Mouse (Mus musculus) lung, embryonic 16.5 days (tissue): ENCODE results near the gene Dock10. TPM values are rescaled to one million over a fixed set of nuclear protein-coding genes. Genes with fewer than 3 reads are reported as not detected.

Source experiments
- ATAC-seq: fragments of 200-750 bp; cut with Nextera tagmentation; 2 replicates; pipeline ENCODE4 v1.8.0; 2017; ENCODE audit warnings: low read depth, mild to moderate bottlenecking, moderate library complexity
- H3K27ac ChIP-seq: fragments of 300-500 bp; sonication (generic); 2 replicates; pipeline ENCODE4 v1.5.1; 2014; ENCODE audit warnings: mild to moderate bottlenecking, control low read depth, low read length
- H3K27me3 ChIP-seq: fragments of 300-500 bp; sonication (generic); 2 replicates; pipeline ENCODE4 v1.6.1; 2014; ENCODE audit warnings: low read depth, low read length, mixed read lengths; ENCODE audit not compliant: control insufficient read depth, insufficient read depth
- H3K36me3 ChIP-seq: fragments of 300-500 bp; sonication (generic); 2 replicates; pipeline ENCODE4 v1.6.1; 2014; ENCODE audit warnings: low read length; ENCODE audit not compliant: control insufficient read depth, insufficient read depth
- H3K4me1 ChIP-seq: fragments of 300-500 bp; sonication (generic); replicated peaks from 2 replicates; pipeline ENCODE4 v1.6.1; 2014; ENCODE audit warnings: low read length, mixed read lengths; ENCODE audit not compliant: control insufficient read depth, insufficient read depth
- H3K4me2 ChIP-seq: fragments of 300-500 bp; sonication (generic); 2 replicates; pipeline ENCODE4 v1.6.1; 2014; ENCODE audit warnings: low read depth, low read length, control low read depth
- H3K4me3 ChIP-seq: fragments of 300-500 bp; sonication (generic); 2 replicates; pipeline ENCODE4 v1.5.1; 2014; ENCODE audit warnings: mild to moderate bottlenecking, low read length, control low read depth
- H3K9ac ChIP-seq: fragments of 300-500 bp; sonication (generic); 2 replicates; pipeline ENCODE4 v1.6.1; 2014; ENCODE audit warnings: low read length, control low read depth
- H3K9me3 ChIP-seq: fragments of 300-500 bp; sonication (generic); 2 replicates; pipeline ENCODE4 v1.6.1; 2016; ENCODE audit warnings: low read length; ENCODE audit not compliant: control insufficient read depth
- WGBS: fragments of 180-500 bp; shearing (Covaris S2); extraction: QIAGEN DNeasy Blood & Tissue Kit; methylation state at CpG from one replicate; pipeline ENCODE4 v1.1.7; 2014; 5-methylcytosine and 5-hydroxymethylcytosine counted together
- polyA plus RNA-seq: library from polyadenylated mRNA; unstranded; fragments of >200 nt; fragmentation: Nextera tagmentation; extraction: Ambion mirVana; gene quantifications from 2 replicates; pipeline ENCODE4 v1.2.1, GENCODE M21; 2015

Dock10 gene
- polyA plus RNA-seq, 1 experiment from 2014 or later: 4.8 TPM

GRCm38 (mm10) chr1:80730582-80730981, 27.7 kb downstream of the Dock10 start:
- Histone ChIP-seq H3K9ac (no peak overlapping the region), H3K4me1 (no peaks in the 10 kb centered on the region), H3K27ac (no peak overlapping the region), H3K27me3 (no peaks in the 10 kb centered on the region), H3K4me2 (no peak overlapping the region), H3K9me3 (no peaks in the 10 kb centered on the region), H3K4me3 (no peak overlapping the region), H3K36me3 (no peaks in the 10 kb centered on the region)
- WGBS: 74% methylated on average over 5 of the region's 5 CpGs
- no peak for ATAC-seq

GRCm38 (mm10) chr1:80730174-80730573, 28.2 kb downstream of the Dock10 start:
- H3K27me3 ChIP-seq: no peaks in the 10 kb centered on the region
- no peak for ATAC-seq
- H3K4me2 ChIP-seq: no peak overlapping the region
- no peak overlapping the region for H3K27ac ChIP-seq
- no peak overlapping the region for H3K4me3 ChIP-seq
- H3K36me3 ChIP-seq: no peaks in the 10 kb centered on the region
- no peaks in the 10 kb centered on the region for H3K4me1 ChIP-seq
- WGBS: 79% methylated on average over 4 of the region's 4 CpGs
- H3K9ac ChIP-seq: no peak overlapping the region
- H3K9me3 ChIP-seq: no peaks in the 10 kb centered on the region

GRCm38 (mm10) chr1:80728183-80728582, 30.1 kb downstream of the Dock10 start:
- no peak for ATAC-seq
- Histone ChIP-seq H3K27ac (no peak overlapping the region), H3K4me1 (no peaks in the 10 kb centered on the region), H3K4me2 (no peak overlapping the region), H3K36me3 (no peaks in the 10 kb centered on the region), H3K27me3 (no peaks in the 10 kb centered on the region), H3K4me3 (no peak overlapping the region), H3K9me3 (no peaks in the 10 kb centered on the region), H3K9ac (no peak overlapping the region)
- 61% methylated on average over 1 of the region's 1 CpGs for WGBS

DNA sequence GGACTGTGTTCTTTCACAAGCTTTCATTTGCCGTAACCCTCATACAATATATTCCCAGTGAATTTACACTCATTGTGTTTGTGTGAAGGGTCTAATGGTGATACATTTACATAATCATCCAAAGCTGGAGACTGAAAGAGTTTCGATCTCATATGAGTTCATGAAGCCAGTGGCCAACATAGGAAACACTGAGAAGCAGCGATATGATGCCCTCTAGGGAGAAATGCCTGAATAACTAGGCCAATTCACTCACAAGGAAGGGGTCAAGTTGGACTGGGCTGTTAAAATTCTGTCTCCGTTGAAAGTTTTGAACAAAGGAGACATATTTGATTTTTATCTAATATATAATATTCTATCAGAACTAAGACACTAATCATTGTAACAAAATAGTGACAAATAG, 30.9 kb downstream of the Dock10 start:
- Histone ChIP-seq H3K4me2 (no peak overlapping the region), H3K4me1 (no peaks in the 10 kb centered on the region), H3K9me3 (no peaks in the 10 kb centered on the region), H3K4me3 (no peak overlapping the region), H3K9ac (no peak overlapping the region), H3K36me3 (no peaks in the 10 kb centered on the region), H3K27ac (no peak overlapping the region), H3K27me3 (no peaks in the 10 kb centered on the region)
- 78% methylated on average over 4 of the region's 4 CpGs for WGBS
- ATAC-seq: no peak

- Histone ChIP-seq H3K27ac (no peak overlapping the region), H3K4me1 (peaks cover 6% of the 10 kb centered on the region), H3K36me3 (no peaks in the 10 kb centered on the region), H3K4me3 (no peak overlapping the region), H3K27me3 (no peaks in the 10 kb centered on the region), H3K9me3 (no peaks in the 10 kb centered on the region), H3K9ac (no peak overlapping the region), H3K4me2 (no peak overlapping the region)
- 14% methylated on average over 4 of the region's 4 CpGs for WGBS
- ATAC-seq: no peak
Observed at GRCm38 (mm10) chr1:80722647-80723046, 35.7 kb downstream of the Dock10 start.

GRCm38 (mm10) chr1:80722001-80722400, 36.3 kb downstream of the Dock10 start:
- H3K4me1 ChIP-seq: peaks cover 6% of the 10 kb centered on the region
- no peak overlapping the region for H3K27ac ChIP-seq
- ATAC-seq: no peak
- H3K9ac ChIP-seq: no peak overlapping the region
- H3K4me2 ChIP-seq: no peak overlapping the region
- no peaks in the 10 kb centered on the region for H3K9me3 ChIP-seq
- no peaks in the 10 kb centered on the region for H3K27me3 ChIP-seq
- H3K4me3 ChIP-seq: no peak overlapping the region
- 68% methylated on average over 1 of the region's 1 CpGs for WGBS
- H3K36me3 ChIP-seq: no peaks in the 10 kb centered on the region

GRCm38 (mm10) chr1:80721181-80721580, 37.1 kb downstream of the Dock10 start:
- H3K9me3 ChIP-seq: no peaks in the 10 kb centered on the region
- no peak overlapping the region for H3K4me3 ChIP-seq
- no peaks in the 10 kb centered on the region for H3K27me3 ChIP-seq
- ATAC-seq: no peak
- H3K27ac ChIP-seq: no peak overlapping the region
- WGBS: 84% methylated on average over 2 of the region's 2 CpGs
- no peaks in the 10 kb centered on the region for H3K36me3 ChIP-seq
- H3K9ac ChIP-seq: no peak overlapping the region
- peaks cover 6% of the 10 kb centered on the region for H3K4me1 ChIP-seq
- no peak overlapping the region for H3K4me2 ChIP-seq

GRCm38 (mm10) chr1:80720146-80720545, 38.2 kb downstream of the Dock10 start:
- ATAC-seq: no peak
- H3K4me1 ChIP-seq: peaks cover 6% of the 10 kb centered on the region
- H3K4me3 ChIP-seq: no peak overlapping the region
- no peak overlapping the region for H3K9ac ChIP-seq
- no peak overlapping the region for H3K27ac ChIP-seq
- H3K4me2 ChIP-seq: no peak overlapping the region
- H3K27me3 ChIP-seq: no peaks in the 10 kb centered on the region
- H3K9me3 ChIP-seq: no peaks in the 10 kb centered on the region
- no peaks in the 10 kb centered on the region for H3K36me3 ChIP-seq

GRCm38 (mm10) chr1:80719436-80719835, 38.9 kb downstream of the Dock10 start:
- no peaks in the 10 kb centered on the region for H3K27me3 ChIP-seq
- H3K36me3 ChIP-seq: no peaks in the 10 kb centered on the region
- no peaks in the 10 kb centered on the region for H3K9me3 ChIP-seq
- ATAC-seq: no peak
- H3K4me1 ChIP-seq: peaks cover 6% of the 10 kb centered on the region
- no peak overlapping the region for H3K4me2 ChIP-seq
- no peak overlapping the region for H3K27ac ChIP-seq
- WGBS: 62% methylated on average over 6 of the region's 6 CpGs
- H3K4me3 ChIP-seq: no peak overlapping the region
- no peak overlapping the region for H3K9ac ChIP-seq

DNA sequence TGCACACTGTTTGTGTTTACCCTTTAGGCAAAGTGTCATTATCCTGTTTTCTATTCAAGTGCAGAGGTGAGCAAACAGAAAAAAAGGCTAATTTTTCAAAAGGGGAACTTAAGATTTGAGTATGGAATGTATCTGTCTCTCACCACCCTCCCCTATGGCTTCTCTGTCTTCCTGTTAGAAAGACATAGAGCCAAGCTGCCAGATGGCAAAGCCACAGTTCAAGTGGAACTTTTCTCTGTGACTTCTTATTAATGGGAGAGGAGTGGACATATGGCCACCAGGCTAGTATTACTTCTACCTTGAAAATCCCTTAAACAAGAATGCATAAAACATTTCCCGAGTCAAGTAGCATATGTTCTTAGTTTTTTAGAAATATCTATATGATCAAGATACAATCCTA, 39.7 kb downstream of the Dock10 start:
- Histone ChIP-seq H3K9ac (no peak overlapping the region), H3K27me3 (no peaks in the 10 kb centered on the region), H3K9me3 (no peaks in the 10 kb centered on the region), H3K27ac (no peak overlapping the region), H3K36me3 (no peaks in the 10 kb centered on the region), H3K4me1 (peaks cover 6% of the 10 kb centered on the region), H3K4me3 (no peak overlapping the region), H3K4me2 (no peak overlapping the region)
- ATAC-seq: no peak
- 86% methylated on average over 1 of the region's 1 CpGs for WGBS
